Mouse (Mus musculus): ENCODE measurements around the gene Psapl1. TPM values are rescaled to one million over a fixed set of nuclear protein-coding genes. Genes with fewer than 3 reads are reported as not detected.

Psapl1 gene
- 0.20 TPM in 1 of 2 replicates, not detected in the other for polyA plus RNA-seq (2015; fragmentation: Nextera tagmentation; extraction: Ambion mirVana)

DNA sequence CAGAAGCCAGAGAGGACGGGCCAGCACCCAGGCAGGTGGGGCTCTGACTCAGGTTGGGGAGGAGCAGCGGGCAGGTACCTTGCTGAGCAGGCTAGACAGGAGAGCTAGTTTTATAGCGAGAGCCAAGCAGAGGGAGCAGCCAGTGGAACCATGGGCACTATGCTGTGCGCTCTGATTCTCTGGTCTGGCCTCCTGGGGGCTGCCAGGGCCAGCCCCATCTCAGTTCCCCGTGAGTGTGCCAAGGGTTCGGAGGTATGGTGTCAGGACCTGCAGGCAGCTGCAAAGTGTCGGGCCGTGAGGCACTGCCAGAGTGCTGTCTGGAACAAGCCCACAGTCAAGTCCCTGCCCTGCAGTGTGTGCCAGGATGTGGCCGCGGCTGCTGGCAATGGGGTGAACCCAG lies at the start of gene Psapl1:
Gene Psapl1 (plus strand): TSS at position 106 of the 400 bp plus-strand sequence.
- Histone ChIP-seq H3K36me3 (no peaks in the 10 kb centered on the region), H3K9me3 (replicated peaks) (no peaks in the 10 kb centered on the region), H3K4me3 (replicated peaks) (no peak within 1 kb of the TSS), H3K9ac (replicated peaks) (no peak within 1 kb of the TSS), H3K27me3 (replicated peaks) (no peaks in the 10 kb centered on the region), H3K4me1 (no peaks in the 10 kb centered on the region), H3K4me2 (no peak within 1 kb of the TSS), H3K27ac (replicated peaks) (no peak within 1 kb of the TSS)
- ATAC-seq (ENCODE audit: low FRiP score) = no peak
- WGBS = 76% methylated on average over 10 of the region's 10 CpGs

DNA sequence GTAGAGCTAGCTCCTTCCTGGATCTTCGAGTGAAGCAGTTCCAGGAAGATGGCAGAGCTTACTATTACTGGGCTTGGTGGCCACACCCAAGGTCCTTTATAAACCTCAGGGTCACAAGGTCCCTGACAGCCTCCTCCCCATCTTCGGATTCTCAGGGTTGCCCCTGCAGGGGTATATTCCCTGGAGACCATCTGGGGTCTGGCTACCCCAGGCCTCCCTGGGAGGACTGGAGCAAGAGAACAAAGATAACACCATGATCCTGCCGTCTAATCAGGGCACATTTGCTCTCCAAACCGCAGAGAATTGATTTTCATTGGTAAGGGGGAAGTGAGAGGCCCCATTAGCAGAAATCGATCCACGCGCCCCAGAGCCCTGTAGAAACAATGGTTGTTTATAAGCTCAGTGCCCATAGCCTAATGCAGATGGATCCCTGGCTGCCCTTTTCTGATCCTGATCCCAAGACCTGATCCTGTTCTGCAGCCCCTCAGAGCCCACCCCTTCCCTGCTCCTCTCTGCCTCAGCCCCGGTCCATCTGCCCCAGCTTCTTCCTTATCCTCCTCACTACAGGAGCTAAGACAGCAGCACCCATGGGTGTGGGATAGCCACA lies 48.8 kb upstream of the Psapl1 start:
- H3K36me3 ChIP-seq = no peaks in the 10 kb centered on the region
- H3K4me2 ChIP-seq = no peak overlapping the region
- H3K27ac ChIP-seq (replicated peaks) = no peak overlapping the region
- WGBS = 35% methylated on average over 8 of the region's 8 CpGs
- H3K9me3 ChIP-seq (replicated peaks) = no peaks in the 10 kb centered on the region
- H3K4me3 ChIP-seq (replicated peaks) = no peak overlapping the region
- no peak overlapping the region for H3K9ac ChIP-seq (replicated peaks)
- H3K27me3 ChIP-seq (replicated peaks) = peaks cover 6% of the 10 kb centered on the region; the same call in 1 of the 2 replicates
- peaks cover 18% of the 10 kb centered on the region for H3K4me1 ChIP-seq
- no peak for ATAC-seq (ENCODE audit: low FRiP score)

DNA sequence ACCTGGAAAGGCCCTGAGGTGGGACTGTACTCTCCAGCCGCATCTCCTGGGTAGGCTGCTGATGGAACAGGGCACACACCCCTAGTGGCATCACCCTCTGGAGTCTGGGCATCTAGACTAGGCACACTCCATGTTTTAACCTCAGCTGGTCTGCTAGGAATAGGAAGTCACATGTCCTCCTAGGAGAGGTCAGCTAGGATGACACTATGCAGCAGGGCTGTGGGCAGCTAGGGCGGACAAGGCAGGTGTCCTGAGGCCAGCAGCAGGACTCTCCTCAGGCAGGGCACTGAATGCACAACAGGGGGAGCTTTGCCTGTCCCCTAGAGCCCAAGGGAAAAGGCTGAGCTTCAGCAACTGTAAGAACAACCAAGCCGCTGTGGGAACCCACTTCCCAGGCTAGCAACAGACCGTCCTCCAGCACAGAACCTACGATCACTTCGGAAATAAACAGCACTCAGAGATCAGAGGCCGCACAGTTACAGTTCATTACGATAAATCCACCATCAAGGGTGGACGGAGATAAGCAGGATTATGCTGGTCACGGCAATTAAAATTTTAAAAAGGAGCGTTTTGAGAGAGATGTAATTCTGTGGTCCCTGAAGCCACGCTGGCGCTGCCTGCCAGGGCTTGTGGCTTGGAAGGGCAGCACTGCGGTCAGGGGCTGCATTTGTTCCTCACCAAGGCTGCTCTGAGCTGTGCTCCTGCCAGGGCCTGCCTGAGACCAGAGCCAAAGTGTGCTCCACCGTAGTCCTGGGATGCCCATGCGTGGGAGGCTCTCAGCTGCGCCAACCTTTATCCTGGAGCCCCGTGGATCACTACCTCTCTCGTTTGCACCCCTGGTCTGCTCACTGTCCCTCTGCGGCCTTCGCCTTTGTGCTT lies 38.2 kb upstream of the Psapl1 start:
- Histone ChIP-seq H3K27ac (replicated peaks) (no peak overlapping the region), H3K36me3 (no peaks in the 10 kb centered on the region), H3K27me3 (replicated peaks) (no peaks in the 10 kb centered on the region), H3K9me3 (replicated peaks) (no peaks in the 10 kb centered on the region), H3K9ac (replicated peaks) (no peak overlapping the region), H3K4me1 (peaks cover 36% of the 10 kb centered on the region), H3K4me2 (no peak overlapping the region), H3K4me3 (replicated peaks) (no peak overlapping the region)
- no peak for ATAC-seq (ENCODE audit: low FRiP score)
- WGBS = 74% methylated on average over 21 of the region's 21 CpGs

DNA sequence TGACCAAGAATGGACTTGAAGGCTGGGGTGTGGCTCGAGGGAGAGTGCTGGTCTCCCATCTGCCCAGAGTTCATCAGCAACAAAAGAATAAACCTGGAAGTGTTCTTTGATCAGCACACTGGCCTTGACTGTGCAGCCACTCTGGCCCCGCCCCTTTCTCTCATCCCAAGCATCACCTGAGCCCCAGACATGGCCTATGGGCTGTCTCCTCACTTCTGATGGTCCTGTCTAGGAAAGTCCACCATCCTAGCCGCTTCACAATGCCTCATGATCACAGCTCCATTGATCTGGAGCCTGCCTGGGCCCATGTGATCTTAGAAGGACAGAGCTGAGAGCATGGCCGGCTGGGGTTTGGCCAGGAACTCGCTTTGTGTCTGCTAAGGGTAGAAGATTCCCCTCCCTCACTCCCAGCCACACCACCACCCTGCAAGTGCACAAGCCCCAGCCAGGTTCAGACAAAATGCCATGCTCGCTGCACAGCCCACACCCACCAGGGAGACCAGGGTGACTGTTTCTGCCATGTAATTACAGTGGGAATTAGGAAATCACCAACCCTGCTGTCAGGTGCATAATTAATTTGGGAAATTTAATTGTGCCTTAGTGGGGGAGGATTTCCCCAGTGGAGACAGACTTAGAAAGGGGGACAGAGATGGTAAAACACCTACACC lies 37.3 kb upstream of the Psapl1 start:
- no peak overlapping the region for H3K4me2 ChIP-seq
- H3K9me3 ChIP-seq (replicated peaks) = no peaks in the 10 kb centered on the region
- no peak overlapping the region for H3K9ac ChIP-seq (replicated peaks)
- no peaks in the 10 kb centered on the region for H3K36me3 ChIP-seq
- no peak overlapping the region for H3K4me3 ChIP-seq (replicated peaks)
- 0 out of 2 replicates have a peak, but pooled peaks cover 3% of the 10 kb centered on the region for H3K27me3 ChIP-seq (replicated peaks)
- 59% methylated on average over 6 of the region's 6 CpGs for WGBS
- peaks cover 36% of the 10 kb centered on the region for H3K4me1 ChIP-seq
- ATAC-seq (ENCODE audit: low FRiP score) = no peak
- H3K27ac ChIP-seq (replicated peaks) = no peak overlapping the region

DNA sequence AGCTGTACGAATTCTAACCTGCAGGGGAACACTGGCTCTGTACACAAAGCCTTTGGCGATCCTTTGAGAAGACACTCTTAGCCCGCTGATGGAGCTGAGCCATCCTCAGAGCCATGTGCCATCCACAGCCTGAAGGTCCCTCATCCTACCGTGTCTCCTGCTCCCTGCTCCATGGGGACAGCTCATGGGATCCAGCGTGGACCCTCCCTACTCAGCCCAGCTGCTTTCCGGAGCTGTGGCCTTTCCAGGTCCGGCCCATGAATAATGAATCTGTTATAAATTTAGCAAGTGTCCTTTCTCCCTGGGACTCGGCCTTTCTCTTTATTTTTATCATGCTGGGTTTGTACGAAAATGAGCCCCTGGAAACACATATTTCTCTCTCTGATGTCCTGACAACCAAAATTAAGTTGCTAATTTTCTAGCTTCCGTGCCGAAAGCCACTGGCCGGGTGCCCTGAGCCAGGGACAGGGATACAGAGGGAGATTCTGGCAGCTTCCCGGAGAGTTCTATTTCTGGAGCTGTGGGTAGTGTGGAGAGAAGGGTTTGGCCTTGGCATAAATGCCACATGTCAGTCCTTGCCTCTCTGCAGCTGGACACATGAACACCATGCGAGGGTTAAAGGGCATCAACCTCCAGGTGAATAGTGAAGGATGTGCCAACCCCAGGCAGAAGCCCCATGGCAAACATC lies 34.7 kb upstream of the Psapl1 start:
- Histone ChIP-seq H3K27ac (replicated peaks) (peak overlapping the region; percentile 72), H3K9ac (replicated peaks) (no peak overlapping the region), H3K4me2 (no peak overlapping the region), H3K27me3 (replicated peaks) (0 out of 2 replicates have a peak, but pooled peaks cover 3% of the 10 kb centered on the region), H3K4me3 (replicated peaks) (no peak overlapping the region), H3K9me3 (replicated peaks) (no peaks in the 10 kb centered on the region), H3K36me3 (no peaks in the 10 kb centered on the region), H3K4me1 (peaks cover 36% of the 10 kb centered on the region)
- peak; percentile 52 for ATAC-seq (ENCODE audit: low FRiP score)
- 26% methylated on average over 14 of the region's 14 CpGs for WGBS

DNA sequence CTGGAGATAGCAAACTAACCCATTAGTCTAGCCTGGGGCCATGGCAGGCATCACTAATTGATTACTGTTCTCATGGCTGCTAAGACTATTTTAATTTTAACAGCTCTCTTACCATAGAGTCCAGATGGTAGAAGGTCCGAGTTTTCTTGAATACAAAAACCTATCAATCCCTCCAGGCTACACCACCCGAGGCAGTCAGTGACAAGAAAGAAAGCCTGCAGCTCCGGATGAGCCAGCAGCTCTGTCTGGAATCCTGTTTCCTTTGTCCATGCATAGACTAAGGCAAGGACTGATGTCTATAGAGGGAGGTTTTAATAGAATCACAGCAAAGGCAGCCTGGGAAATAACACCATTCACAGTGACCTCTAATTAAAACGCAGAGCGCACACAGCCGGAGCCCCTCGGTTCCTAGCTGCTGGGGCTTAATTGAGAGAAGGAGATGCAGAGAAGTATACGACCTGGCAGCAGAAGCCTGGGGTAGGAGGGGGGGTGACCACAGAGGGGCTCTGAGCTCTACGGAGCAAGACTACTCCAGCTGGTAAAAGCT lies 29.2 kb upstream of the Psapl1 start:
- Histone ChIP-seq H3K9me3 (replicated peaks) (no peaks in the 10 kb centered on the region), H3K36me3 (no peaks in the 10 kb centered on the region), H3K4me2 (no peak overlapping the region; the same call in 1 of the 2 replicates), H3K4me3 (replicated peaks) (no peak overlapping the region), H3K27ac (replicated peaks) (peak overlapping the region; percentile 70), H3K4me1 (peaks cover 23% of the 10 kb centered on the region), H3K27me3 (replicated peaks) (0 out of 2 replicates have a peak, but pooled peaks cover 3% of the 10 kb centered on the region), H3K9ac (replicated peaks) (no peak overlapping the region)
- 20% methylated on average over 9 of the region's 9 CpGs for WGBS
- peak; percentile 75 for ATAC-seq (ENCODE audit: low FRiP score)

DNA sequence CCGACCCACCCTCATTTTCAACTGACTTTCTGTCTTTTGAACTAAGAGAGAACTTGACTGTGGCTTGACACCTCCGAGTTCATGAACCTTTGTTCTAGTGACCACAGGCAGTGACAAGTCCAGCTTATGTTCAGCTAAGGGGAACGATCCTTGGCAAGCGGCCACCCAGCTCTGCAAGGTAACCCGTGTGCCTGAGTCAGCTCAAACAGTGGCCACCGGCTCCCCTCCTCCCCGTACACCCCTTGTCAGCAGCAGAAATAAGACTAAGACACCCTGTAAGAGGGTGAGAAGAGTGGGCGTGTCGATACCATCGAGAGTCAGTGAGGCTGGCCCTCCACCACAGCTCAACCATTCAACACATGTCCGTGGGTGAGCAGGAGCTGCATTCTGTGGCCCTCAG lies 27.4 kb upstream of the Psapl1 start:
- H3K27ac ChIP-seq (replicated peaks) = no peak overlapping the region
- no peak overlapping the region for H3K4me3 ChIP-seq (replicated peaks)
- H3K27me3 ChIP-seq (replicated peaks) = no peaks in the 10 kb centered on the region
- no peak overlapping the region for H3K9ac ChIP-seq (replicated peaks)
- ATAC-seq (ENCODE audit: low FRiP score) = no peak
- 87% methylated on average over 11 of the region's 11 CpGs for WGBS
- H3K36me3 ChIP-seq = no peaks in the 10 kb centered on the region
- peaks cover 16% of the 10 kb centered on the region for H3K4me1 ChIP-seq
- no peak overlapping the region for H3K4me2 ChIP-seq
- no peaks in the 10 kb centered on the region for H3K9me3 ChIP-seq (replicated peaks)

DNA sequence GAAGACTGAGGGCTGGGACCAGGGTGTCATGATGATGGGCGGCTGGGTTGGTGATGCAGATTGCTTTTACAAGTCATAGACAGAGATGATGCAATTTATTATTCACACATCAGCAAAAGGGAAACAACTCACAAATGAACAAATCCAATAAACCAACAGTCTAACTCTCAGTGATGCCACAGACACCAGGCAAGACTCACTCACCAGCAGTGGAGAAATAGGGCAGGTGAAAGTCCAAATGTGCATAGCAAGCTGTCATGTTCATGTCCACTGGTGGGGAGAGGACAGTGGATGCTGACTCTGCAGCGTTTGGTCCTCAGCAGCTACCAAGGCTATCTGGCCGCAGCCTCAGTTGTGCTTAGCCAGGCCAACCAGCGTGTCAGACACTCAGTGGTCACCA lies 26.9 kb upstream of the Psapl1 start:
- no peaks in the 10 kb centered on the region for H3K36me3 ChIP-seq
- H3K27me3 ChIP-seq (replicated peaks) = no peaks in the 10 kb centered on the region
- H3K9me3 ChIP-seq (replicated peaks) = no peaks in the 10 kb centered on the region
- H3K27ac ChIP-seq (replicated peaks) = no peak overlapping the region
- H3K4me3 ChIP-seq (replicated peaks) = no peak overlapping the region
- no peak for ATAC-seq (ENCODE audit: low FRiP score)
- 95% methylated on average over 4 of the region's 4 CpGs for WGBS
- no peak overlapping the region for H3K9ac ChIP-seq (replicated peaks)
- H3K4me2 ChIP-seq = no peak overlapping the region
- peaks cover 16% of the 10 kb centered on the region for H3K4me1 ChIP-seq

DNA sequence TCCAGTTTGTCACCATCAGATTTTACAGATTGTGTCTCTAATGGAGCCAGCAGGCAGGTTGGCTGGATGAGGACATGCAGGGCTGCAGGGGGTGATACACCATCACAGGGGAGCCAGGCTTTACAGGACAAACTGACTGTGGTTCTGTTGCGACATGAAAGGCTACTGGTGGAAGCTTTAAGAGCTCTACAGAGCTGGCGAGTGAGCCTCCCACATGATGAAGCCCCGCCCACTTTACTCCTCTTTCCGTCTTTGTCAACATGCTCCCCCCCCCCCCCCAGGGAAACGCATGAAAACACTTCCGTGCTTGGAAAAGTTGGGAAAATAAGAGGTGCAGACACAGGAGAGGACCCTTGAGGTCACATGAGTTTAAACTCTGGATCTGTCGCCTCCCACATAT lies 25.6 kb upstream of the Psapl1 start:
- Histone ChIP-seq H3K27me3 (replicated peaks) (no peaks in the 10 kb centered on the region), H3K9me3 (replicated peaks) (no peaks in the 10 kb centered on the region), H3K4me2 (no peak overlapping the region), H3K4me1 (peaks cover 21% of the 10 kb centered on the region), H3K4me3 (replicated peaks) (no peak overlapping the region), H3K36me3 (no peaks in the 10 kb centered on the region), H3K27ac (replicated peaks) (no peak overlapping the region), H3K9ac (replicated peaks) (no peak overlapping the region)
- ATAC-seq (ENCODE audit: low FRiP score) = no peak
- WGBS = 58% methylated on average over 7 of the region's 7 CpGs

DNA sequence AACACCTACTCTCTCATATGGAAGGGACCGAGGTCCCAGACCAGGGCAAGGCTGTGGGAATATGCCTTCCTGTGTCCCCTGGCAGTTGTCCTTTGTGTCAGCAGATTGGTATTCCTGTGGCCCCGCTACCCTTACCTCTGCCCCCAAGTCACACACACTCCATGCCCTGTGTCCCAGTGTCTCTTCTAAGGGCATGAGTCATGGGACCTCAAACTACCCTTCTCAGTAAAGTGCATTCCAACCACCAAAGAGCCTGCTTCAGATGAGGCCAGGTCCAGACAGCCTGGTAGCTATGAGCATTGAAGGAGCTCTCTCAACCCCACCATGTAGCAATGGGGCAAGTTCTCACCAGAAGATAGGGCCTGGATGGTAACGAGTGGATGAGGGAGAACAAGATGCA lies 25.0 kb upstream of the Psapl1 start:
- Histone ChIP-seq H3K27ac (replicated peaks) (no peak overlapping the region), H3K4me3 (replicated peaks) (no peak overlapping the region), H3K9me3 (replicated peaks) (no peaks in the 10 kb centered on the region), H3K4me1 (peaks cover 21% of the 10 kb centered on the region), H3K9ac (replicated peaks) (no peak overlapping the region), H3K36me3 (no peaks in the 10 kb centered on the region), H3K27me3 (replicated peaks) (no peaks in the 10 kb centered on the region), H3K4me2 (no peak overlapping the region)
- 96% methylated on average over 3 of the region's 3 CpGs for WGBS
- ATAC-seq (ENCODE audit: low FRiP score) = no peak

DNA sequence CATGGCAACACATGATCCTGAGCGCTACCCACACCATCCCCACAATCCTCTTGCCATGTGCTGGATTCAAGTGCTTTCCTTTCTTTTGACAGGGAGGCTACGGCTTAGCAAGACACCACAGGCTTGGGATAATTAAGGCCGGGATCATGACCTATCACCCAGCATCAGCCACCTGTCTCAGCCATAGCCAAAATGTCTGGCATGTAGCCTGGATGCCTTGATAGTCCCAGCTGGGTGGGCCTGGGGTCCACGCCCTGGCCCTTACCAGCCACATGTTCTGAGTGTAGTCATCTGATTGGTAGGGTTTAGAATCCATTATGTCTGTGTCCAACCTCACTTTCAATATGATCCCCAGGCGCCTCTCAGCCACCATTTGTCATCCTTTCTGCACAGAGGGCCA lies 24.1 kb upstream of the Psapl1 start:
- no peak for ATAC-seq (ENCODE audit: low FRiP score)
- 89% methylated on average over 5 of the region's 5 CpGs for WGBS
- Histone ChIP-seq H3K27me3 (replicated peaks) (no peaks in the 10 kb centered on the region), H3K36me3 (no peaks in the 10 kb centered on the region), H3K9ac (replicated peaks) (no peak overlapping the region), H3K4me2 (no peak overlapping the region), H3K4me3 (replicated peaks) (no peak overlapping the region), H3K4me1 (peaks cover 16% of the 10 kb centered on the region), H3K9me3 (replicated peaks) (no peaks in the 10 kb centered on the region), H3K27ac (replicated peaks) (no peak overlapping the region)
